Mouse (Mus musculus): ENCODE data around the gene Ebf3. TPM values are rescaled to one million over a fixed set of nuclear protein-coding genes. Genes with fewer than 3 reads are reported as not detected.

Ebf3 gene
- polyA plus RNA-seq, 1 experiment from 2014 or later: 9.8 TPM

- H3K4me3 ChIP-seq (ENCODE audit: low read depth, low read length): no peak overlapping the region
- H3K27me3 ChIP-seq (ENCODE audit: control insufficient read depth, insufficient read depth, low read length): 0 out of 2 replicates have a peak, but pooled peaks cover 4% of the 10 kb centered on the region
- H3K36me3 ChIP-seq (ENCODE audit: control insufficient read depth, insufficient read depth, low read length): no peaks in the 10 kb centered on the region
- WGBS: 81% methylated on average over 8 of the region's 8 CpGs
- no peak overlapping the region for H3K9ac ChIP-seq (ENCODE audit: low read length)
- ATAC-seq (ENCODE audit: insufficient number of reproducible peaks, low FRiP score, low TSS enrichment, low read depth) (no peak), DNase-seq (ENCODE audit: low spot score) (no peak)
- H3K4me2 ChIP-seq (ENCODE audit: low read depth, severe bottlenecking): no peak overlapping the region
- H3K27ac ChIP-seq (replicated peaks; ENCODE audit: low read depth, low read length): no peak overlapping the region
- H3K4me1 ChIP-seq (ENCODE audit: control insufficient read depth, insufficient read depth, low read length): peaks cover 45% of the 10 kb centered on the region
- no peaks in the 10 kb centered on the region for H3K9me3 ChIP-seq (ENCODE audit: control insufficient read depth, low read length)
These were observed 73.8 kb downstream of the Ebf3 start for GRCm38 (mm10) chr7:137240481-137240880.

- H3K27me3 ChIP-seq (ENCODE audit: control insufficient read depth, insufficient read depth, low read length): 0 out of 2 replicates have a peak, but pooled peaks cover 4% of the 10 kb centered on the region
- DNase-seq (ENCODE audit: low spot score) (no peak), ATAC-seq (ENCODE audit: insufficient number of reproducible peaks, low FRiP score, low TSS enrichment, low read depth) (no peak)
- H3K9ac ChIP-seq (ENCODE audit: low read length): no peak overlapping the region
- H3K4me3 ChIP-seq (ENCODE audit: low read depth, low read length): no peak overlapping the region
- WGBS: 48% methylated on average over 5 of the region's 5 CpGs
- no peak overlapping the region for H3K4me2 ChIP-seq (ENCODE audit: low read depth, severe bottlenecking)
- no peaks in the 10 kb centered on the region for H3K9me3 ChIP-seq (ENCODE audit: control insufficient read depth, low read length)
- no peak overlapping the region for H3K27ac ChIP-seq (replicated peaks; ENCODE audit: low read depth, low read length)
- peaks cover 39% of the 10 kb centered on the region for H3K4me1 ChIP-seq (ENCODE audit: control insufficient read depth, insufficient read depth, low read length)
- no peaks in the 10 kb centered on the region for H3K36me3 ChIP-seq (ENCODE audit: control insufficient read depth, insufficient read depth, low read length)
These were observed 74.6 kb downstream of the Ebf3 start for GRCm38 (mm10) chr7:137239542-137240133.

GRCm38 (mm10) chr7:137237419-137237818, 76.8 kb downstream of the Ebf3 start:
- 0 out of 2 replicates have a peak, but pooled peaks cover 4% of the 10 kb centered on the region for H3K27me3 ChIP-seq (ENCODE audit: control insufficient read depth, insufficient read depth, low read length)
- no peak overlapping the region for H3K4me2 ChIP-seq (ENCODE audit: low read depth, severe bottlenecking)
- 23% methylated on average over 12 of the region's 12 CpGs for WGBS
- H3K27ac ChIP-seq (replicated peaks; ENCODE audit: low read depth, low read length): no peak overlapping the region
- ATAC-seq (ENCODE audit: insufficient number of reproducible peaks, low FRiP score, low TSS enrichment, low read depth) (no peak), DNase-seq (ENCODE audit: low spot score) (no peak)
- H3K4me1 ChIP-seq (ENCODE audit: control insufficient read depth, insufficient read depth, low read length): peaks cover 25% of the 10 kb centered on the region
- H3K9me3 ChIP-seq (ENCODE audit: control insufficient read depth, low read length): no peaks in the 10 kb centered on the region
- no peak overlapping the region for H3K9ac ChIP-seq (ENCODE audit: low read length)
- H3K4me3 ChIP-seq (ENCODE audit: low read depth, low read length): no peak overlapping the region
- no peaks in the 10 kb centered on the region for H3K36me3 ChIP-seq (ENCODE audit: control insufficient read depth, insufficient read depth, low read length)

- no peak overlapping the region for H3K9ac ChIP-seq (ENCODE audit: low read length)
- WGBS: 89% methylated on average over 3 of the region's 3 CpGs
- ATAC-seq (ENCODE audit: insufficient number of reproducible peaks, low FRiP score, low TSS enrichment, low read depth) (no peak), DNase-seq (ENCODE audit: low spot score) (no peak)
- no peak overlapping the region for H3K4me2 ChIP-seq (ENCODE audit: low read depth, severe bottlenecking)
- no peaks in the 10 kb centered on the region for H3K9me3 ChIP-seq (ENCODE audit: control insufficient read depth, low read length)
- H3K4me3 ChIP-seq (ENCODE audit: low read depth, low read length): no peak overlapping the region
- peaks cover 35% of the 10 kb centered on the region for H3K4me1 ChIP-seq (ENCODE audit: control insufficient read depth, insufficient read depth, low read length)
- no peaks in the 10 kb centered on the region for H3K36me3 ChIP-seq (ENCODE audit: control insufficient read depth, insufficient read depth, low read length)
- no peak overlapping the region for H3K27ac ChIP-seq (replicated peaks; ENCODE audit: low read depth, low read length)
- no peaks in the 10 kb centered on the region for H3K27me3 ChIP-seq (ENCODE audit: control insufficient read depth, insufficient read depth, low read length)
These were observed 90.4 kb downstream of the Ebf3 start for GRCm38 (mm10) chr7:137223823-137224222.

- ATAC-seq (ENCODE audit: insufficient number of reproducible peaks, low FRiP score, low TSS enrichment, low read depth): no peak
- Histone ChIP-seq H3K4me3 (ENCODE audit: low read depth, low read length) (no peak overlapping the region), H3K9me3 (ENCODE audit: control insufficient read depth, low read length) (no peaks in the 10 kb centered on the region), H3K4me2 (ENCODE audit: low read depth, severe bottlenecking) (no peak overlapping the region), H3K27ac (replicated peaks; ENCODE audit: low read depth, low read length) (no peak overlapping the region), H3K9ac (ENCODE audit: low read length) (no peak overlapping the region), H3K4me1 (ENCODE audit: control insufficient read depth, insufficient read depth, low read length) (peaks cover 29% of the 10 kb centered on the region), H3K36me3 (ENCODE audit: control insufficient read depth, insufficient read depth, low read length) (no peaks in the 10 kb centered on the region; the same call in 1 of the 2 replicates), H3K27me3 (ENCODE audit: control insufficient read depth, insufficient read depth, low read length) (no peaks in the 10 kb centered on the region)
- 94% methylated on average over 6 of the region's 6 CpGs for WGBS
- no peak for DNase-seq (ENCODE audit: low spot score)
These were observed 91.3 kb downstream of the Ebf3 start for GRCm38 (mm10) chr7:137222831-137223505.

- Histone ChIP-seq H3K9me3 (ENCODE audit: control insufficient read depth, low read length) (no peaks in the 10 kb centered on the region), H3K36me3 (ENCODE audit: control insufficient read depth, insufficient read depth, low read length) (no peaks in the 10 kb centered on the region; the same call in 1 of the 2 replicates), H3K4me1 (ENCODE audit: control insufficient read depth, insufficient read depth, low read length) (peaks cover 28% of the 10 kb centered on the region), H3K27ac (replicated peaks; ENCODE audit: low read depth, low read length) (peak overlapping the region; percentile 43; the same call in 1 of the 2 replicates), H3K9ac (ENCODE audit: low read length) (no peak overlapping the region), H3K4me2 (ENCODE audit: low read depth, severe bottlenecking) (no peak overlapping the region), H3K4me3 (ENCODE audit: low read depth, low read length) (no peak overlapping the region), H3K27me3 (ENCODE audit: control insufficient read depth, insufficient read depth, low read length) (no peaks in the 10 kb centered on the region)
- DNase-seq (ENCODE audit: low spot score) (peak; percentile 88), ATAC-seq (ENCODE audit: insufficient number of reproducible peaks, low FRiP score, low TSS enrichment, low read depth) (peak; percentile 89)
- 6% methylated on average over 6 of the region's 6 CpGs for WGBS
These were observed 92.6 kb downstream of the Ebf3 start for GRCm38 (mm10) chr7:137221599-137221998.

- Histone ChIP-seq H3K36me3 (ENCODE audit: control insufficient read depth, insufficient read depth, low read length) (no peaks in the 10 kb centered on the region; the same call in 1 of the 2 replicates), H3K4me1 (ENCODE audit: control insufficient read depth, insufficient read depth, low read length) (peaks cover 23% of the 10 kb centered on the region), H3K27me3 (ENCODE audit: control insufficient read depth, insufficient read depth, low read length) (no peaks in the 10 kb centered on the region), H3K27ac (replicated peaks; ENCODE audit: low read depth, low read length) (no peak overlapping the region), H3K4me2 (ENCODE audit: low read depth, severe bottlenecking) (no peak overlapping the region), H3K4me3 (ENCODE audit: low read depth, low read length) (no peak overlapping the region), H3K9ac (ENCODE audit: low read length) (no peak overlapping the region), H3K9me3 (ENCODE audit: control insufficient read depth, low read length) (no peaks in the 10 kb centered on the region)
- WGBS: 76% methylated on average over 4 of the region's 4 CpGs
- ATAC-seq (ENCODE audit: insufficient number of reproducible peaks, low FRiP score, low TSS enrichment, low read depth): no peak
- DNase-seq (ENCODE audit: low spot score): no peak
These were observed 93.8 kb downstream of the Ebf3 start for GRCm38 (mm10) chr7:137220436-137220835.

GRCm38 (mm10) chr7:137218706-137219105, 95.5 kb downstream of the Ebf3 start:
- WGBS: 79% methylated on average over 12 of the region's 12 CpGs
- Histone ChIP-seq H3K9me3 (ENCODE audit: control insufficient read depth, low read length) (no peaks in the 10 kb centered on the region), H3K27me3 (ENCODE audit: control insufficient read depth, insufficient read depth, low read length) (no peaks in the 10 kb centered on the region), H3K36me3 (ENCODE audit: control insufficient read depth, insufficient read depth, low read length) (no peaks in the 10 kb centered on the region; the same call in 1 of the 2 replicates), H3K9ac (ENCODE audit: low read length) (no peak overlapping the region), H3K27ac (replicated peaks; ENCODE audit: low read depth, low read length) (no peak overlapping the region), H3K4me1 (ENCODE audit: control insufficient read depth, insufficient read depth, low read length) (peaks cover 19% of the 10 kb centered on the region), H3K4me3 (ENCODE audit: low read depth, low read length) (no peak overlapping the region), H3K4me2 (ENCODE audit: low read depth, severe bottlenecking) (no peak overlapping the region)
- DNase-seq (ENCODE audit: low spot score) (no peak), ATAC-seq (ENCODE audit: insufficient number of reproducible peaks, low FRiP score, low TSS enrichment, low read depth) (no peak)
